Mouse (Mus musculus): Measurements from ENCODE around the gene Aaed1.

GRCm38 (mm10) chr13:64275754-64276127, 36.8 kb downstream of the Aaed1 start:
- TF ChIP-seq POLR2A (IDR thresholded peaks at IDR 0.05; ENCODE audit: borderline replicate concordance, extremely low read depth, low read depth, low read length) (no peak), CTCF (IDR thresholded peaks at IDR 0.05; ENCODE audit: insufficient read depth, low read length) (no peak)
